Mouse (Mus musculus) layer of hippocampus, adult 2 months (tissue): ENCODE results near the gene 1700018F24Rik. TPM values are rescaled to one million over a fixed set of nuclear protein-coding genes. Genes with fewer than 3 reads are reported as not detected.
"Not testable (repeated sequence)": the region's sequence is repeated elsewhere in the genome, so short reads cannot be mapped to it uniquely, and the experiment has no call there.

ENCODE experiments used
- DNase-seq, 2 experiments: peaks; one replicate each; pipeline ENCODE4 v3.0.0; 2022; ENCODE audit warnings: low spot score in 2 of 2
- H3K27ac ChIP-seq: fragments of 200-600 bp; 2 replicates; pipeline ENCODE4 v1.8.1; 2022
- H3K4me3 ChIP-seq: fragments of 200-600 bp; 2 replicates; pipeline ENCODE4 v1.8.1; 2022; ENCODE audit warnings: mild to moderate bottlenecking
- CTCF ChIP-seq: fragments of 200-600 bp; conservative IDR thresholded peaks from 2 replicates; pipeline ENCODE4 v1.8.1; 2022; ENCODE audit warnings: antibody characterized with exemption, mild to moderate bottlenecking, moderate library complexity
- total RNA-seq, 2 experiments: library from RNA; stranded (reverse); gene quantifications; 2 replicates each; pipeline ENCODE4 v1.2.3; 2021

The 1700018F24Rik gene
- total RNA-seq, 2 experiments from 2014 or later = not detected

DNA sequence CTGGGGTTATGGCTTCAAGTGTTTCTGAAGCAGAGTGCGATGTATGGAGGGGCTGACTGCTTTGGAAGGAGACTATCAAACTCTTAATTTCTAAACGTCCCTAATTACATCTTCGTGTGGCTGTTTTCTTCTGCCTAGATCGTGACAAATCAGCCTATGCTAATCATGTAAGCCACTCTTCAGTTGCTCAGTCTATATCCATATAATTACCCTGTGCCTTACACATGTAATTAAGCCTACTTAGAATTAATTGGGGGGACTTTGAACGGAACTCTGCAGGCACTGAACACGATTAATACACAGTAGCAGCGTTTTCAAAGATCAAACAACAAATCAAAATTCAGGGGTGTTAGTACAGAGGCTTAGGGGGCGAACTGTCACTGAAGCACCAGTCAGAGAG is 15.1 kb downstream of the 1700018F24Rik start:
- no peak overlapping the region for H3K4me3 ChIP-seq
- DNase-seq = no peak
- TF ChIP-seq CTCF = no peak
- H3K27ac ChIP-seq = no peak overlapping the region

DNA sequence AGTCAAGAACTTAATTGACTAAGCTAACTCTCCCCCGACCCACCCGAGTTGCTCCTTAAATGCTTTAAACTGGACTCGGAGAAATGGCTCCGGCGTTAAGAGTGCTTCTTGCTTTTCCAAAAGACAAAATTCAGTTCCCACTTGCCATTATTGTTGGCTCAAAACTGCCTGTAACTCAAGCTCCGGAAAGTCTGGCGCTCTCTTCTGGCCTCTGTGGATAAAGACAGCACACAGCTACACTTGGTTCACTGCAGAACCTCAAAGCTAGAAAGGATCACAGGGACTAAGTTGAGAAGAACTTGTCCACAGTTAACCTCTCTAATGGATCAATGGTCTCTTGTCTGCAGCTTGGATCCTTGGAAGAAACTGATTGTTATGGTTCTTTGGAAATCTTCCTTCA is 15.9 kb downstream of the 1700018F24Rik start:
- Histone ChIP-seq H3K27ac (no peak overlapping the region), H3K4me3 (no peak overlapping the region)
- DNase-seq = no peak
- TF ChIP-seq CTCF = peak; percentile 39

GRCm38 (mm10) chr5:145059524-145059923 is 16.7 kb downstream of the 1700018F24Rik start:
- no peak for DNase-seq
- no peak for TF ChIP-seq CTCF
- no peak overlapping the region for H3K4me3 ChIP-seq
- H3K27ac ChIP-seq = no peak overlapping the region

GRCm38 (mm10) chr5:145064765-145065340 is 22.1 kb downstream of the 1700018F24Rik start:
- no peak for DNase-seq

DNA sequence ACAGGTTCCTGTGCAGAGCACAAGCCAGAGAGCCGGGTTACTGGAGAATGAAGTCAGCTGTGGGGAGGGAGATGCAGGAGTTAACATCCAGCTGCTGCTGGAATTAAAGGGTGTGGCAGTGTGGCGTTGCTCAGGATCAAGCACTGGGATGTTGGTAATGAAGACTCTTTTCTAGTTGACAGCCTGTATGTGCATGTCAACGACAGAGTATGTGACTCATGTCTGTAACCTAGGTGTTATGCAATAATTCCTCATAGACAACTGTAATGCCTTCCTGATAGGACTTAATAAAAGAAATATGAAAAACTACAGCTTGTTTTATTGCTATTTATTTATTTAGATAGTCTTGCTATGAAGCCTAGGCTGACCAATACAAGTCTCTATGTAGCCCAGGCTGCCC is 26.1 kb downstream of the 1700018F24Rik start:
- Histone ChIP-seq H3K27ac (no peak overlapping the region), H3K4me3 (no peak overlapping the region)
- DNase-seq = no peak
- TF ChIP-seq CTCF = no peak

More at GRCm38 (mm10) chr5:145064765-145065340, 22.1 kb downstream of the 1700018F24Rik start:
- Histone ChIP-seq H3K27ac (no peak overlapping the region), H3K4me3 (no peak overlapping the region)
- no peak for TF ChIP-seq CTCF

- DNase-seq = peak; percentile 68 to 88
- TF ChIP-seq CTCF = peak; percentile 96
- Histone ChIP-seq H3K27ac (no peak overlapping the region), H3K4me3 (no peak overlapping the region)
Measured at GRCm38 (mm10) chr5:145069707-145070106, 26.9 kb downstream of the 1700018F24Rik start.

DNA sequence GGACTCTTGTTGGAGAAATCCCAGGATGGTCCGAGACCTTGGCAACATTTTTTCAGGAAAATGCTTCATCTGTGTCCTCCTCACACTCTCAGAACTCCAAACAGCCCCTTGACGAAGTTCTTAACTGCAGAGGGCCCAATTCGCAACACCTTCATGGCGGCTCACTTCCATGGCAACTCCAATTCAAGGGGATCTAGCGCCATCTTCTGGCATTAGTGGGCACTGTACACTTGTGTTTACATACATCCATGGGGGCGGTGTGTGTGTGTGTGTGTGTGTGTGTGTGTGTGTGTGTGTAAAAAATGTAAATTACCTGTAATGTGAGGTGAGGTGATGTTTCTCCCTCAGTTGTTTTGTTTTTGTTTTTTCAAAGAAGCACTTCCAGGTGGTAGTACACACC is 28.6 kb downstream of the 1700018F24Rik start:
- Histone ChIP-seq H3K4me3 (no peak overlapping the region), H3K27ac (no peak overlapping the region)
- no peak for DNase-seq
- peak; percentile 29 for TF ChIP-seq CTCF

DNA sequence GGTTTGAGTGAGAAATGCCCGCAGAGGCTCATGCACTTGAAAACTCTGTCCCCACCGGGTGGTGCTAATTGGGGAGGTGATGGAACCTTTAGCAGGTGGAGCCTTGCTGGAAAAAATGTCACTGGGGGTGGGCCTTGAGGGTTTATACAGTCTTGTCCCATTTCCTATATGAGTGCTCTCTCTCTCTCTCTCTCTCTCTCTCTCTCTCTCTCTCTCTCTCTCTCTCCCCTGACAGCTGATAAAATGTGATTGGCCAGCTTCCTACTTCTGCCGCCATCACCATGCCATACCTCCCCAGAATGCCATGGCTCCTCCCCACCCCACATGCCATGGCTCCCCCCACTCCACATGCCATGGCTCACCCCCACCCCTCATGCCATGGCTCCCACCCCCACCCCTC is 32.3 kb downstream of the 1700018F24Rik start:
- no peak for DNase-seq
- Histone ChIP-seq H3K27ac (no peak overlapping the region), H3K4me3 (no peak overlapping the region)
- no peak for TF ChIP-seq CTCF

- H3K4me3 ChIP-seq = no peak overlapping the region
- no peak for TF ChIP-seq CTCF
- no peak overlapping the region for H3K27ac ChIP-seq
- DNase-seq = no peak
Measured at GRCm38 (mm10) chr5:145081866-145082613, 39.2 kb downstream of the 1700018F24Rik start.

DNA sequence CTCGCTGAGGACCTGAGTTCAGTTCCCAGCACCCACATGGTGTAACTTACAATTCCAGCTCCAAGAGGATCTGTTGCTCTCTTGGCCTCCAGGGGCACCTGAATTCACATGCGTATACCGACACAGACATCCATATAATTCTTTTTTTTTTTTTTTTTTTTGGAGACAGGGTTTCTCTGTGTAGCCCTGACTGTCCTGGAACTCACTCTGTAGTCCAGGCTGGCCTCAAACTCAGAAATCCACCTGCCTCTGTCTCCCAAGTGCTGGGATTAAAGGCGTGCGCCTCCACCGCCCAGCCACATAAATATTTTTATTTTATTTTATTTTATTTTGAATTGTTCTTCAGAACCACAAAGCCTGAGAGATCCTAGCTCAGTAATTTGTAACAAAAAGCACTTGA is 40.4 kb downstream of the 1700018F24Rik start:
- peak overlapping the region; percentile 97 for H3K27ac ChIP-seq
- not testable (repeated sequence) for DNase-seq
- peak overlapping the region; percentile 82 for H3K4me3 ChIP-seq

DNA sequence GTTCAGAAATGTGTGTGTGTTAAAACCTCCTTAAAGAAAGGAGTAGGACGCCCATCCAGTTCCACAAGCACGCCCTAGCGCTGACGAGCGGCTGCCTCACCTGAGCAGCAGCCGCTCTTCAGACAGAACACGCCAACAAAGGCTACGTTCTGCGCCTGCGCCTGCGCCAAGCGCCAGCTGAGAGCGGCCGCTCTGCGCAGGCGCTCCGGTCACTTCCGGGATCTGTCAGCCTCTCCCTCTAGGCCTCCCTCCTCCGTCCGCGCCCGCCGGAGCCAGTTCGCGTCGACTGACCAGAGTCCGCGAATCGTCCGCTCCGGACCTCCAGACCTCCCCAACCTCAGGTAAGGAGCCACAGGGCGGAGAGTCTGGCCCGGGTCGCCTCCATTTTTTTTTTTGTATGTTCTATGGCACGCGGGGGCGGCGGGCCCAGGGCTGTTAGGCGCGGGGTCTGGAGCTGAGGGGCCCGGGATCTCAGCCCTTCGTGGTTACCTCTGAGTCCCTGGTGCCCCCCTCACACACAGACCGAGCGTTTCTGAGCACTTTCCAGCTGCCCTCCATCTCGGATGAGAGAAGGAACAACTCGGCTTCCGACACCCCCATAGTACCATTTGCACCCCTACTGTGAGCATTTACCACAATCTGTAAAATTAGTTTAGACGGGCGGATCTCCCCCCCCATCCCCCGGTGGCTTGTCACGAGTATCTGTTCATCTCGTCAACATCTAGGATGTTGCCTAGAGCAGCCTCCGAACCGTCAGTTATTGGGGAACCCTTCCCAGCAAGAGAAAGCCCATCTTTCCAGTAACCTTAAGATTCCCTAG is 41.1 kb downstream of the 1700018F24Rik start, which contains the start of the genes Arpc1a and Kpna7:
TSS of gene Arpc1a (plus strand) at position 199 of the 820 bp plus-strand sequence.
TSS of gene Kpna7 (minus strand) at position 399 of the 820 bp plus-strand sequence.
- TF ChIP-seq CTCF = no peak
- Histone ChIP-seq H3K27ac (peak within 1 kb of the TSS; percentile 97), H3K4me3 (peak within 1 kb of the TSS; percentile 82)
- DNase-seq = peak; percentile 90 to 91

GRCm38 (mm10) chr5:145084822-145085221 is 42.0 kb downstream of the 1700018F24Rik start:
- H3K27ac ChIP-seq = peak overlapping the region; percentile 97
- no peak for TF ChIP-seq CTCF
- H3K4me3 ChIP-seq = peak overlapping the region; percentile 82
- DNase-seq = no peak

DNA sequence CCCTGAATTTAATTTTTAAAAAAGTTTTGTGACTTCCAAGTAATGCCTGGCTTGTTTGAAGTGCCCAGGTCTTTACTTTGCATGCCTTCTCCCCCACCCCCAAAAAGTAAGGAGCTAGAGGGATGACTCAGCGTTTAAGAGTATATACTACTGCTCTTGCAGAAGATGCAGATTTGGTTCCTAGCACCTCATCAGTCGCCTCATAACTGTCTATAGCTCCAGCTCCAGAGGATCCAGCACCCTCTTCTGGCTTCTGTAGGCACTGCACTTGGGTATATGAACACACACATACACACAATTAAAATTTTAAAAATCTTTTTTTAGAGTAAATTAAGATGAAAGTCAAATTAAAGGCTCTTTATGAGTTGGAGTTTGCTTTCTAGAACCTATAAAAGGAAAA is 45.4 kb downstream of the 1700018F24Rik start:
- Histone ChIP-seq H3K4me3 (no peak overlapping the region), H3K27ac (peak overlapping the region; percentile 83)
- DNase-seq = no peak
- peak; percentile 58 for TF ChIP-seq CTCF
